Mouse (Mus musculus): ENCODE data around the gene Oas1e. TPM values are rescaled to one million over a fixed set of nuclear protein-coding genes. Genes with fewer than 3 reads are reported as not detected.
"Not testable (repeated sequence)": the region's sequence is repeated elsewhere in the genome, so short reads cannot be mapped to it uniquely, and the experiment has no call there.

Gene Oas1e
- total RNA-seq (2021), result not detected
- long read RNA-seq, experiment 1, result 0 reads
- long read RNA-seq, experiment 2, result 0 reads

DNA sequence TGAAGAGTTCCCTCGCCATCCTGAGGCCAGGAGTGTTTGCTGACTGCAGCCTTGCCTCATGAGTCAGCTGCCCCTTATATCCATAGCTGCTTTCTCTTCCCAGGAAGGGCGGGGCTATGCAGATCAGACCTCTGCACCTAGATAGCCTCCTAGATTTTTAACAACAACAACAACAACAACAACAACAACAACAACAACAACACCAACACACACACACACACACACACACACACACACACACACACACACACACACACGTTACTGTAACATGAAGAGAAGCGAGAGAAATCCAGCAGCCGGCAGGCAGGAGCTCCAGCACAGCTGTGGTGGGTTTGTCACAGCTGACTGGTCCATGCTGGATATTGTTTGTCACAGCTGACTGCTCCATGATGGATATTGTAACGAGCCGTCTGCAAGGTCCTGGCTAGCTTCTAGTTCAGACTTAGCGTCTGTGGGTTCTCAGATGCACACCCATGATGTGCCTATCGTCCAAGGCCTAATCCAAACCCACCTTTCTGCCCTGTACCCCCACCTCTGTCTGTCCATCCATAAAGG, at the start of gene Oas1e:
Gene Oas1e (minus strand): TSS at position 51 of the 555 bp plus-strand sequence.
- DNase-seq, result not testable (repeated sequence)

DNA sequence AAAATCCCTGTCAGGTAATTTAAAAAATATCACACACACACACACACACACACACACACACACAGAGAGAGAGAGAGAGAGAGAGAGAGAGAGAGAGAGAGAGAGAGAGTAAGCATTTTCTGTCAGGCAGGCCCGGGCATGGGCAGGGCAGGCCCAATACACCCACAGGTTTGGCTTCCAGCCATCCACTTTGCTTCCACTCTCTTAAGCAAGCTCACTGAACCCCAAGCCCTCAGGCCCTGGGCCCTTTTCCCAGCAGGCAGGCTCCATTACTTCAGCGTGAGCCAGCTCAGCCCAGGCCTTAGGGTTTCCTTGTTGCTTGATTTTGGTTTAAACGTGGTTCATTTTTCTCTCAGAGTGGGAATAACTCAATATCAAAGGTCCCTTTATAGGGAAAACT, 49.4 kb upstream of the Oas1e start:
- DNase-seq, result peak; percentile 9 to 42

DNA sequence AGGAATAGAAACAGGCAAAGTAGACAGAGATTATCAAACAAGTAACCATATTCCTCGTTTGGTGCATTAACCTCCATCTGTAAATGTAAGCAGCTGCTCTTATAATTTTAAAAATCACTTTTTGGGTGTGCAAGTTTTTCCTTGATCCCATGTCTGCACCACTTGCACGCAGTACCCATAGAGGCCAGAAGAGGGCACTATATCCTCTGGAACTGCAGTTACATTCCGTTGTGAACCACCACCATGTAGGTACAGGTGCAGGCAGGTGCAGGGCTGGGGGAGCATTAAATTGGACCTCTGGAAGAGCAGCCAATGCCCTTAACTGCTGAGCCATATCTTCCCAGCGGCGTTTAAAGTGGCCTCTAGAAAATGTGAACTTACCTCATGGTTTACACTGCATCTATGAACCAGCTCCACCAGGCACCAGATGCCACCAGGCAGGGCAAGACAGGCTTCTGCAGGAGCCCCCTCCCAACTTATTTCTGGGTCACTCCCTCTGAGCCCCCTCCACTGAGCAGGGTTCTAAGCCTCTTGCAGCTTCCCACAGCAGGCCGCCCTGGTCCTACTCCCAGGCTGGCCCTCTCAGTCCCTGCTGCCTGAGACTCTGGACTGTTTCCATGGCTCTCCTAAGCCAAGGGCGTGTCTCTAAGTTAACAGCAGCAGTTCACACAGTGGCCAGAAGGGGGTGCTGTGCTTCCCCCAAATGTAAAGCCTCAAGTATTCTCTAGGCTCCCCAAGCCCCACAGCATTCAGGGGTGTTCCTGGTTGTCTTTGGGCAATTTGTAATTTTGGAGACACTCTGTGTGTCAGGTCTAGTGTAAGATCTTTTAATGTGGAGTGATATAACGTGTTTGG, 41.6 kb upstream of the Oas1e start:
- DNase-seq, result peak; percentile 40 to 55

DNA sequence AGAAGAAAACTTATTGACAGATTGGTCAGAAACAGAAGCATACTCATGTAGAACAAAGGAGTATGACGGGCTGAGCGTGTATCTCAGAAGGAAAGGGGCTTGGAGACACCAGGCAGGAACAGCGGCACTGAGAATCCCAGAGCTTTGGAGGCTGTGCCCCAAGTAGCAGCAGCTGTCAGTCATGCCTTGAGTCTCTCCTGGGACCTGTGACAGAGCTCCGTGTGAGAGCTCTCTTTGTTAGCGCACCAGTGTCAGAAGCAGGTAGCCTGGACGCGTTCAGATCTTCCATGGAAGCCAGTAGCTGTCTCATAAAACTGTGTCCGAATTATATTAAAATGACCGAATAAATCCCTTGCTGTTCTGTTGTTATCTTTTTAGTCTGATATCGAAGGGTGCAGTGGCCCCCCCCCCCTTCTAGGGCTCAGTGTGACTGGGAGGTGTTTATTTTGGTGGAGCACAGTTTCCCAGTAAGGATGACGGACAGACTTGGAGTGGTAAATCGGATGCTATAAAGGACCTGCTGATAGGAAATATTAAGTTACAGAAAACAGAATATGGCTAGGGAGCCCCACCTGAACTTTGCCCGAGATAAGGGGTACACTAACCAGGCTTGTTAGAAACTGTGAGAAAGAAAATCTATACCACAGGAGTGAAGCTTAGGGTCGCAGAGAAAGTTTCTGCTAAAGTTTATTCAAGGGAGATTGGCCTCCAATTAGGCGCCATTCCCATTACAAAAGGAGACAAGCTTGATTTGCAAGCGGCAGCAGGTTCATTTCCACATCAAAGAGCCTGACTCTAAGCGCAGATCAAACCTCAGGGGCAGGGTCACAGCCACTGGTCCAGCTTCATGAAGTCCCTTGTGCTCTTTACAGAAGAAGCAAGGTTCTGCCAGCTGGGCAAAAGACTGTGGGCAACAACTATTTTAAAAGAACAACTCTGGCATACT, 38.3 kb upstream of the Oas1e start:
- no peak for DNase-seq

DNA sequence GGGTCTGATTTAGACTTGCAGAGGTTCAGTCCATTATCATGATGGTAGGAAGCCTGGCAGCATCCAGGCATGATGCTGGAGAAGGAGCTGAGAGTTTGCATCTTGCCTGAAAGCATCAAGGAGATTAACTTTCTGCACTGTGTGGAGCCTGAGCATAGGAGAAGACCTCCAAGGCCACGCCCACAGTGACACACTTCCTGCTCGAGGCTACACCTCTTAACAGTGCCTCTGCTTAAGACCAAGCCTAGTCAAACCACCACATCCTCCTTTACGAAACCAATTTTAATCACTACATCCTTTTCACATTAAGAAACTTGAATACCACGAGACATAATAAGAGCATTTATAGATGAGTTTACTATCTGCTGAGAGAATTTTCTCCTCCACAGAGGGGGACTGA, 35.7 kb upstream of the Oas1e start:
- no peak for DNase-seq

DNA sequence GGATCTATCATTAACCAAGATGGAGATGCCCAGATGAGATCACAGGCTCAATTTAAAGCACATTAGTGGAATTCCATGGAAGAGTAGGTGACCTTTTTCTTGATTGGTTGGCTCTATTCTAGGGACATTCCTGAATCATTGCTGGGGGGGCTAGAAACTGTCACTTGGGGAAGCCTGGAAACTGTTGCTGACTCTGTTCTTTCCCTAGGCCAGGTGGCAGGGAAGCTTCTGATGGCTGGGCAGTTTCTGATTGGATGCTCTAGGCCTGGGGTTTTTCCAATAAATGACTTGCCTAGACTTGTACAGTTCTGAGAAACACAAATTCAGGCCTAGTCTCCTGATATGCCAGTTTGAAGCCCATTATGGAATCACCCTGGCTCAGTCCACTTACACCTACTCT, 23.7 kb upstream of the Oas1e start:
- no peak for DNase-seq

DNA sequence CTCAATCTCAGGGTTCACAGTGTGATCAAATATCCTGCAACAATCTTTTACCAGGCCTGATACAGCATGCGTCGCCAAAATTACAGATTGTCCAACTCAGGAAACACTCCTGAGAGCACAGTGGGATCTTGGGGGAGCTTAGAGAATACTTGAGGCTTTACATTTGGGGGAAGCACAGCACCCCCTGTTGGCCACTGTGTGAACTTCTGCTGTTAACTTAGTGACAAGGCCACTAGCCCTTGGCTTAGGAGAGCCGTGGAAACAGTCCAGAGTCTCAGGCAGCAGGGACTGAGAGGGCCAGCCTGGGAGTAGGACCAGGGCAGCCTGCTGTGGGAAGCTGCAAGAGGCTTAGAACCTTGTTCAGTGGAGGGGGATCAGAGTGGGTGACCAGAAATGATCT, 20.6 kb upstream of the Oas1e start:
- DNase-seq, result peak in 1 of 2 experiments; percentile 22

DNA sequence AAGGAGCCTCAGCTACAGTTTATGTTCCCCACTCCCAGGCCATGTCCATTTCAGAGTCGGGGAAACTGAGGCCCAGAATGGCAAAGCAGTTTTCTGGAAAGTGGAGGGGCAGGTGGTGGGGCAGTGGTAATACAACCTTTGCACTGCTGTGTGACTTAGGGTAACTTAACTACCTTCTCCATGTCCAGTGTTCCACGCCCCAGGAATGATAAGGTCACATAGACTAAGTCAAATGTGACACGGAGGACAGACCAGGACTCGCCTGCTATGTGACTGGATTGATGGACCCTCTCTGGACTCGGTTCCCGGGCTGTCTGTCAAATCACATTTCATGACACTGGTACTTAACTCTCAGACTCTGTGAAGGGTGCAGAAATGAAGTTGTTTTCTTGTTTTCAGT, 17.7 kb upstream of the Oas1e start:
- DNase-seq, result no peak

DNA sequence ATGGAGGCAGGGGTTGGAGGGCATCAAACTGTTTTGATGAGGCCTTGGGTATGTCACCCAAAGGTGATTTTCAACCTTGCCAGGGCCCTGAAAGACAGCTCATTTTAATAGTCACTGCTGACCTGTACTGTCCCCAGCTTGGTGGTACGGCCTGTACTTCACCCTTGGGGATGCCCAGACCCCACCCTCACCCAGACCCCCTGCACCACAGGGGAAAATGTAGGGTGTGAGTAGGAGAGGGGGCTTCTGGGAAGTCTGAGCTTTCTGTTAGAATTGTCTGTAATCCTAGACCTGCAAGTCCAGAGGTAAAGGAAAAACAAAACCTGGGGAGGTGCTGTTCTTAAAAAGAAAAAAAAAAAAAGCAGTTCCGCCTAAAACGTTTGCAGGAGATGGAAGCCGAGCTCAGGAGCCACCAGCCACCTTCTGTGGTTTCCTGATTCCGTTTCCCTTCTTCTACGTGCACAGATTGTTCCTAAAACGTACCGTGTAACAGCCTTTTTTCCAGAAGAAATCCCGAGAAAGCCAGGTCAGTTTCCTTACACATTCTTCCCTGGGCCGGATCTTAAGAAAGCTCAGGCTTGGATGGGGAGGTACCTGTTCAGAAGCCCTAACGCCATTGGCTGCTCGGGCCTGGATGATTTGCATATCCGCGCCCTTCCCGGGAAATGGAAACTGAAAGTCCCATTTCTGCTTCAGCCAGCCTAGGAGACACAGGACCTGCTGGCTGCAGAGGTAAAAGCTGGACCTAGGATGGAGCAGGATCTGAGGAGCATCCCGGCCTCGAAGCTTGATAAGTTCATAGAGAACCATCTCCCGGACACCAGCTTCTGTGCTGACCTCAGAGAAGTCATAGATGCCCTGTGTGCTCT, 16.9 kb upstream of the Oas1e start, which contains the start of gene Oas1c:
Gene Oas1c (minus strand): TSS at position 564 of the 869 bp plus-strand sequence.
- DNase-seq, result peak; percentile 88 to 89

DNA sequence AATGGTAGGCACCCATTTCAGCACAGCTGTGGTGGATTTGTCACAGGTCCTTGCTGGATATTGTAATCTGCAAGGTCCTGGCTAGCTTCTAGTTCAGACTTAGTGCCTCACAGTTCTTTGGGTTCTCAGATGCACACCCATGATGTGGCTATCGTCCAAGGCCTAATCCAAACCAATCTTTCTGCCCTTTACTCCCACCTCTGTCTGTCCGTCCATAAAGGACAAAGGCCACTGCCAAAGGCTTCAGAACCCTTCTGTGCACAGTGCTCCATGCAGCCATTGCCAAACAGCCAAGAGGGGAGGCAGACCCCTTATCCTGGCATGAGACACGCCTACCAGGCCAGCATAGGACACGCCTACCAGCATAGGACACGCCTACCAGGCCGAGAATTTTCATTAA, 13.8 kb upstream of the Oas1e start:
- DNase-seq, result no peak

DNA sequence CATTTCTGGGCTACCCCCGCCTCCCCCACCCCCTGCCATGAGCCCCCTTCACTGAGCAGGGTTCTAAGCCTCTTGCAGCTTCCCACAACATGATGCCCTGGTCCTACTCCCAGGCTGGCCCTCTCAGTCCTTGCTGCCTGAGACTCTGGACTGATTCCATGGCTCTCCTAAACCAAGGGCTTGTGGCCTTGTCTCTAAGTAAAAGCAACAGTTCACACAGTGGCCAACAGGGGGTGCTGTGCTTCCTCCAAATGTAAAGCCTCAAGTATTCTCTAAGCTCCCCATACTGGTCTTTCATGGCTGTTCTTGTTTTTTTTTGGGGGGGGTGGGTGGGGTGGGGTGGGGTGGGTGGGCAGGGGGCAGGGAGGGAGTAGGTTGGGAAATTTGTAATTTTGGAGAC, 11.1 kb upstream of the Oas1e start:
- peak; percentile 42 to 47 for DNase-seq

DNA sequence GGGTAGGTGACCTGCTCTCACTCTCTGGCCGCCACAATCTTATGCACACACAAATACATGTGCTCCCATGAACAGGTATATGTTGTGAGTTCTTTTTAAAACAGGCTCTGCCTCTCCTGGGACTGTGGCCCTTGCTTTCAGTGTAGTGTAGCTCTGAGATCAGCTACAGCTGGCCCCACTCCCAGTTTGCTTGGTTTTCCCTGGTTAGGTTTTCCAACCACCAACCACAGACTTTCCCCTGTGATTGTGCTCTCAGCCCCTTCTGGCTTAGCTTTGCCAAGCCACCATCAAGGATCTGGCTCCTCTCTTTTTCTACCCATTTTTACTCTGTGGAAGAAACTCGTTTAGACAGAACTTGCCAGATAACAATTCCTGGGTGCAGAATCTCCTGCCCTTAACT, 8.3 kb upstream of the Oas1e start:
- no peak for DNase-seq

DNA sequence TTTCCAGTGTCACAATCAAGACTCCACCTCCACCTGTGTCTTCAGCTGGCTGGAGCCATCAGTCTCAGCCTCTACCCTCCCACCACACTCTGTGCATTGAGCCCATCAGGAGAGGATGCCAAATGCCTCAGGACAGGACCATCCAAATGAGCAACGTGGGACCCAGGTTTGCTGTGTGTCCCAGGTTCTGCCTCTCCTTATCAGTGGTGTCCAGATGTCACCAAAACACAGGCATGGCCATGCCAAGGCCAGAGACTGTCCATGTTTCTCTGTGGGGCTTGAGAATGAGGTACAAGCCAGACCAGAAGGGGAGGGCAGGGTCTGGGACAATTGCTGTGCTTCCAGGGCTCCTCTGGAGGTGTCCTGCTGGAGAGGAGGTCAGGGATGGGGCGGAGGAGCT, 3.6 kb upstream of the Oas1e start:
- DNase-seq, result not testable (repeated sequence)

DNA sequence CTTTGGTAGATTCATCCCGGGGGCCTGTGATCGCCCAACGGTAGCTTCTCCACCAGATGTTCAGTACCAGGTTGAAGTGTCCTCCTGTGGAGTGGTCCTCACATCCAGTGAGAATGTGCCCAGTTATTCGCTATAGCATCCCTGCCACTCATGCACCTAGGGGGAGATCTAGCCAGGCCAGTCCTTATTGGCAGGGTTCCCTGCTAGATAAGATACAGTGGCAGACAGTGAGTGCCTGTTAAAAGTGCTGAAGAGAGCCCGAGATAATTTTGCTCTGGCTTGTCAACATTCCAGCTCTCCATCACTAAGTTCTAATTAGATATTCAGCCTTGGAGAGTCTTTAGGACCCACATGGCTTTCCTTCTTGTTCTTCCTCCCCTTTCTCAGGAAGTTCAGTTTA, 2.8 kb upstream of the Oas1e start:
- DNase-seq, result not testable (repeated sequence)

DNA sequence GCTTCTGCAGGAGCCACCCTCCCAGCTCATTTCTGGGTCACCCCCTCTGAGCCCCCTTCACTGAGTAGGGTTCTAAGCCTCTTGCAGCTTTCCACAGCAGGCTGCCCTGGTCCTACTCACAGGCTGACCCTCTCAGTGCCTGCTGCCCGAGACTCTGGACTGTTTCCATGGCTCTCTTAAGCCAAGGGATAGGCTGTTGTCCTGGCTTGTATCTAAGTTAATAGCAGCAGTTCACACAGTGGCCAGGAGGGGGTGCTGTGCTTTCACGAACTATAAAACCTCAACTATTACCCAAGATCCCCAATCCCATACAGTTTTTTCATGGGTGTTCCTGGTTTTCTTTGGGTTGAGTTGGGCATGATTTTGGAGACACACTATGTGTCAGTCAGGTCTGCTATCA, 2.3 kb downstream of the Oas1e start:
- peak; percentile 33 to 54 for DNase-seq

DNA sequence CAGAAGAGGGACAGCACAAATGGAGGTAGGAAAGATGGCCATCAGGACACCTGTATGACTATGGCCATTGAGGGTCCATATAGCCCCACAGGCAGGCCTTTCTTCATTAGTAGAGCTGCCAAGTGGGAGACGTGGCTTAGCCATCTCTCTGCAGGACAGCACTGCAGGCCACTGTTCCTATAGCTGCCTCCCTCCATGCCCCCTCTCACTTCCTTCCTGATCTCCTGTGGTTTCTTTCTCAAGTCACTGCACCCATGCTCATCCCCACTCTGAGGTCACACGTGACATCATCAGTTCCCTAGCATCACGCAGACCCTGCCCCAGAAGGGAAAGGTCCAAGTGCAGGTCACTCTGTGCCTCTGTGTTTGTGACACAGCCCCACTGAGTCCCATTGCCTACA, 8.3 kb downstream of the Oas1e start:
- DNase-seq, result no peak

DNA sequence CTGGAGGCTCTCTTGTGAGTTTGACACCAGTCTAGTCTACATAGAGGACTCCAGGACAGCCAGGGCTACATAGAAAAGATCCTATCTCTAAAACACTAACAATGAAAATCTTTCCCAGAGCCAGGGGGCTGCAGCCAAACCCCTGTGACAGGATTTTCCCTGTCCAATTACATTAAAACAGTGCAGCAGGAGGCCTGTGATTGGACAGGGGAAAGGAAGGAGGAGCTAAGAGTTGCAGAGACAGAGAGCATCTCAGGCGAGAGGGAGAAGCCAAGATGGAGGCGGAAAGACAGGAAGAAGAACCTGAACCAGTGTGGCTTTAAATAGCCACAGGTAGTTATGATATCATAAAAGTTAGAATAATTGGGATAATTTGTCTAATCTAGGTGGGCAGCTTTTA, 12.9 kb downstream of the Oas1e start:
- no peak for DNase-seq

DNA sequence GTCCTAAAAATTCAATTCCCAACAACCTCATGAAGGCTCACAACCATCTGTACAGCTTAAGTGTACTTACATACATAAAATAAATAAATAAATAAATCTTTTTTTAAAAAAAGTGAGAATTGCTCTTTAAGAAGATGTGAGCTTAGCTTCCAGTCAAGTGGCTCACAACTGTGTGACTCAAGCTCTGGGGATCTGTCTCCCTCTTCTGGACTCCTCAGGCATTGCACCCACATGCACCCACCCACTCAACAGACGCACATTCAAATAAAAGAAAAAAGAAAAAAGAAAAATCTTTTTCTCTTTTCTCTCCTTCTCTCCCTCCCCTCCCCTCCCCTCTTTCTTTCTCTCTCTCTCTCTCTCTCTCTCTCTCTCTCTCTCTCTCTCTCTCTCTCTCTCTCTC, 13.7 kb downstream of the Oas1e start:
- no peak for DNase-seq

DNA sequence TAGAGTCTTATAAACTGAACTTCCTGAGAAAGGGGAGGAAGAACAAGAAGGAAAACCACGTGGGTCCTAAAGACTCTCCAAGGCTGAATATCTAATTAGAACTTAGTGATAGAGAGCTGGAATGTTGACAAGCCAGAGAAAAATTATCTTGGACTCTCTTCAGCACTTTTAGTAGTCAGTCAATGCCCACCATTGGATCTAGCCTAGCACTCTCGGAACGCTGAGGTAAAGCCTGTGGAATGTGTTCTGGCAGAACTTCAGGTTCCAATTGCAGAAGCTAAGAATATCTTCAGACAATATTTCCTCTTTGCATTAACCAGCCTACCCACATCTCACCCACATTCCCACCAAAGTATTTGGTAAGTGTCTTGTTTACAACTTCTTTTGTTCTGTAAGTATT, 15.4 kb downstream of the Oas1e start:
- DNase-seq, result no peak

DNA sequence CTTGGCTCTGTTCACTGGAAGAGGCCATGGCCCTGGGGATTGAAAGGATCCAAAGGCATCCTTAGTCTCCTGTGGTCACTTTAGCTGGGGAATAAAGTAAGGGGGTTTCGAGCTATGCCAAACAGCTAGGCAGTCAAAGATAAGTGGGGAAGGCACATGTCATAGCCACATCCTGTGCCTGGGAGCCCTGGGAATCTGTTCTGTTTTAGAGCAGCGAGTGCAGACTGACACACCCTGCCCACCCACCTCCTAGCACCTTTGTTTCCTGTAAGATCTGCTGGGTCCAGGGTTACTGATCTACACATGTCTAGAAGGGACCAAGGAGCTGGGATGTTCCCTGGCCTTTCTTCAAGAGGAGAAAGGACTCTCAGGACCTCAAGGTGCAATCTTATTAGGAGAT, 16.4 kb downstream of the Oas1e start:
- DNase-seq, result no peak

DNA sequence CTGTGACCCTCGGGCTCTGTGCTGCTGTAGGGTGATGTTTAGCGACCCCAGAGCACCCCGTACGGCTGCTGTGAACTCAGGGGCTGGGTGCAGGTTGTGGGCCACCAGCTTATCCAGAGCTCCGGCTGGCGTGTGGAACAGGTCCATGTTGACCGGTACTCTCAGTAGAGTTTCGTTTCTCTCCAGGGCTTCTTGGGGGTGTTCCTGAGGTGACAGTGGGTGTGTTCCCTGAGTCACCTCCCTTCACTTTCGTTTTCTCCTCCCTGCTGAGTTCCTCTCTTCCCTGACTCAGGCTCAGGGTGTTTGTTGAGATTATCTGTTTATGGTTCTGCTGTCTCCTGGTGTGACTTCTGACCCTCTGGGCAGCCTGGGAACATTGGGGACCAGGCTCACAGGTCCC, 17.9 kb downstream of the Oas1e start, which contains the start of gene Oas3:
Gene Oas3 (minus strand): TSS at position 184 of the 400 bp plus-strand sequence.
- DNase-seq, result no peak

DNA sequence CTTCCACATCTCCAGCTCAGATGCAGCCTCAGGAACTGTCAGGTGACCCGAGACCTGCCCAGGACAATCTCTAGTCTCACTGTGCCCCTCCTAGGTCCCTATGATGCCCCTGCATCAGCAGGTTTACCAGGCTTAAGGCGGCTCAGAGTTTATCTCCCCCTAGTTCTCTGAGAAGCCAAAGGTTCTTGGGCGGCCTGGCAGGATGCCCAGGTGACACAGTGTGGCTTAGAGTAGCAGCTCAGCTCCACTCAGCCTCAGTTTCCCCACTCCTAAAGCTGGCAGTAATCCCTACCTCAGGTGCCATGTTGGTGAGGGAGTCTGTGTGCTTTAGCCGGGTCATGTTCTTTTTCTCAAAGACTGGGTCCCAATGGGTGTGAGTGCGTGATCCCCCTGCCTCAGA, 18.5 kb downstream of the Oas1e start:
- DNase-seq, result no peak

All from adrenal gland, postnatal 36 days (tissue).